Mouse (Mus musculus): Measurements from ENCODE around the gene 6030468B19Rik.

- TF ChIP-seq CTCF (IDR thresholded peaks at IDR 0.05; ENCODE audit: insufficient read depth, low read depth, low read length) = no peak
- TF ChIP-seq POLR2A (IDR thresholded peaks at IDR 0.05; ENCODE audit: insufficient read depth, low read depth, low read length) = no peak
These were observed 22.5 kb upstream of the 6030468B19Rik start for GRCm38 (mm10) chr11:117774925-117775324.

Data from olfactory bulb, adult 2 months (tissue).